Mouse (Mus musculus) liver, postnatal 0 days (tissue): ENCODE results near the gene Wdr20.

Experiments
- CTCF ChIP-seq: sonication (generic); IDR thresholded peaks from 2 replicates; pipeline ENCODE4 v1.5.1; 2016; ENCODE audit warnings: antibody characterized with exemption, low read depth
- EP300 ChIP-seq: IDR thresholded peaks from 2 replicates; pipeline ENCODE4 v1.6.1; 2016; ENCODE audit warnings: antibody characterized with exemption, low read depth, mild to moderate bottlenecking

DNA sequence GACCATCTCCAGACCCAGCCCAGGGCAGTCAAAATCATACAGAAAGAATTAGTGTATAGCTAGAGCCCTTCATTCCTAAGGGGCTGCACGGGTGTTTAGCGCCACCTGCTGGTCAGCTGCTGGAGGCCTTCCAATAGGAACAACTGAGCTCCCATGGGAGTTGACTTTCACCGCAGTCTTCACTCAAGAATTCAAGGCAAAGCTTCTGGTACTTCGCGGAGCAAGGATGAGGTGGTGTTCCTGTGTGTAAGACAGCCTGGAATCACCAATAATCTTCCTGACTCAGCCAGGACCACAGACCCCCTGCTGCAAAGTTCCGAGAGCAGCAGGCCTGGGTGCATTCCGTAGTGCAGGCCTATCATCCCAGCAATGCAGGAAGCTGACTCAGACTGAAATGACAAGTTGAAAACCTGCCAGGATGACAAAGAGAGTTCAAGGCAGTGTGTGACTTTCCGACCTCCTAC is 34.7 kb upstream of the Wdr20 start:
- peak; percentile 99 for TF ChIP-seq CTCF
- peak; percentile 30; the same call in 1 of the 2 replicates for TF ChIP-seq EP300
